In the genomic region with DNA sequence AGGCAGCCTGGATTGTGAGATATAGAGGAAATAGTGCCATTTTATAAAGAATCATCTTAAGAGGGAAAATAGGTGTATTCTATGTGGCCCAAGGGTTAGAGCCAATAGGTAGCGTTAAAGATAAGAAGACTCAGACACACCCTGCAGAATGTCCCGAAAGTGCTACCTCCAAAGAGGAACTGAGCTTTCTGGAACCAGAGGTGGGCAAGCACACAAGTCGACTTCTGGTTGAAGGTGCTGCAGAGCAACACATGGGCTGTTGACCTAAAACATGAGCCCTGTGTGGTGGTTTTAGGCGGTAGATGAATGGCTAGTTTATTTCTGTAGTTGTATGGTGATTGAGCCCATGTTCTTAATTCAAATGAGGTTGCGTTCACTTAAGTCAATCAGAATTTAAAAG, we compare ENCODE assay signal across 28 mouse cellular contexts.
"Had no signal": no experiment of that assay in that cellular context is flagged by ENCODE, and none has a peak within 500 bp of the region (broad histone marks: within the 10 kb centered on the region; RNA-seq: fewer than 3 reads in every experiment).

No protein-coding gene starts in this region.

- H3K9me3 ChIP-seq: limb, embryonic 10.5 days; limb, embryonic 12.5 days; limb, embryonic 13.5 days; limb, embryonic 15.5 days; liver, embryonic 12.5 days; liver, embryonic 13.5 days; liver, embryonic 15.5 days; lung, embryonic 15.5 days; midbrain, embryonic 10.5 days; midbrain, embryonic 13.5 days; midbrain, embryonic 15.5 days; neural tube, embryonic 12.5 days; neural tube, embryonic 13.5 days had no signal

- H3K4me1 ChIP-seq: limb, embryonic 10.5 days; limb, embryonic 12.5 days; limb, embryonic 13.5 days; limb, embryonic 15.5 days; liver, embryonic 12.5 days; liver, embryonic 13.5 days; liver, embryonic 15.5 days; lung, embryonic 15.5 days; midbrain, embryonic 10.5 days; midbrain, embryonic 12.5 days; midbrain, embryonic 13.5 days; midbrain, embryonic 15.5 days; neural tube, embryonic 12.5 days; neural tube, embryonic 13.5 days had no signal

- H3K4me3 ChIP-seq: limb, embryonic 10.5 days; limb, embryonic 12.5 days; limb, embryonic 13.5 days; limb, embryonic 15.5 days; liver, embryonic 12.5 days; liver, embryonic 13.5 days; liver, embryonic 15.5 days; lung, embryonic 15.5 days; midbrain, embryonic 10.5 days; midbrain, embryonic 12.5 days; midbrain, embryonic 13.5 days; midbrain, embryonic 15.5 days; myocyte; neural tube, embryonic 12.5 days; neural tube, embryonic 13.5 days had no signal

- H3K36me3 ChIP-seq: limb, embryonic 10.5 days; limb, embryonic 12.5 days; limb, embryonic 13.5 days; limb, embryonic 15.5 days; liver, embryonic 12.5 days; liver, embryonic 13.5 days; liver, embryonic 15.5 days; lung, embryonic 15.5 days; midbrain, embryonic 10.5 days; midbrain, embryonic 12.5 days; midbrain, embryonic 13.5 days; midbrain, embryonic 15.5 days; neural tube, embryonic 12.5 days; neural tube, embryonic 13.5 days had no signal

- DNase-seq: left cerebral cortex, postnatal 4 days; liver; liver, embryonic 13.5 days; liver, postnatal 0 days; lung, adult 18-20 months; lung, adult 2 months; lung, embryonic 14.5 days; lung, postnatal 14 days; lung, postnatal 36 days had no signal

- H3K9ac ChIP-seq: limb, embryonic 12.5 days; limb, embryonic 13.5 days; limb, embryonic 15.5 days; liver, embryonic 12.5 days; liver, embryonic 13.5 days; liver, embryonic 14.5 days; liver, embryonic 15.5 days; liver, postnatal 0 days; lung, embryonic 14.5 days; lung, embryonic 15.5 days; midbrain, embryonic 12.5 days; midbrain, embryonic 13.5 days; midbrain, embryonic 15.5 days; neural tube, embryonic 12.5 days; neural tube, embryonic 13.5 days had no signal

- H3K27me3 ChIP-seq: limb, embryonic 13.5 days; limb, embryonic 15.5 days; liver, embryonic 12.5 days; liver, embryonic 13.5 days; liver, embryonic 15.5 days; lung, embryonic 15.5 days; megakaryocyte, embryonic 14.5 days; midbrain, embryonic 12.5 days; midbrain, embryonic 13.5 days; midbrain, embryonic 15.5 days; neural tube, embryonic 12.5 days; neural tube, embryonic 13.5 days had no signal

- H3K27ac ChIP-seq: limb, embryonic 10.5 days; limb, embryonic 12.5 days; limb, embryonic 13.5 days; limb, embryonic 15.5 days; liver, embryonic 12.5 days; liver, embryonic 13.5 days; liver, embryonic 14.5 days; liver, embryonic 15.5 days; lung, embryonic 15.5 days; macrophage; midbrain, embryonic 10.5 days; midbrain, embryonic 12.5 days; midbrain, embryonic 13.5 days; neural tube, embryonic 12.5 days; neural tube, embryonic 13.5 days had no signal

- H3K4me2 ChIP-seq: limb, embryonic 12.5 days; limb, embryonic 13.5 days; limb, embryonic 15.5 days; liver, embryonic 11.5 days; liver, embryonic 12.5 days; liver, embryonic 13.5 days; liver, embryonic 15.5 days; lung, embryonic 14.5 days; lung, embryonic 15.5 days; midbrain, embryonic 11.5 days; midbrain, embryonic 12.5 days; midbrain, embryonic 13.5 days; midbrain, embryonic 15.5 days; neural tube, embryonic 12.5 days; neural tube, embryonic 13.5 days had no signal
